Mouse (Mus musculus) erythroblast, embryonic 14.5 days (primary cell): ENCODE data around the gene Cdkal1.

Source experiments
- GATA1 ChIP-seq: IDR thresholded peaks from 2 replicates; pipeline ENCODE4 v1.6.1; 2012; ENCODE audit warnings: low read length, inconsistent platforms, mixed read lengths
- TAL1 ChIP-seq: IDR thresholded peaks from 3 replicates; pipeline ENCODE4 v1.6.1; 2012; ENCODE audit warnings: low read length, inconsistent platforms, mixed read lengths

GRCm38 (mm10) chr13:29414470-29414869 is 441.0 kb downstream of the Cdkal1 start:
- no peak for TF ChIP-seq TAL1
- no peak for TF ChIP-seq GATA1
